Mouse (Mus musculus) neural tube, embryonic 13.5 days (tissue): ENCODE data around the gene Rftn2. TPM values are rescaled to one million over a fixed set of nuclear protein-coding genes. Genes with fewer than 3 reads are reported as not detected.
A peak's percentile ranks its signal among the peaks of the same experiment; 100 is the strongest.

Source experiments
- ATAC-seq: fragments of 200-750 bp; cut with Nextera tagmentation; 2 replicates; pipeline ENCODE4 v1.8.0; 2017; ENCODE audit warnings: low read depth, mild to moderate bottlenecking, moderate TSS enrichment, moderate library complexity
- H3K27ac ChIP-seq: fragments of 300-500 bp; sonication (generic); replicated peaks from 2 replicates; pipeline ENCODE4 v1.5.1; 2015; ENCODE audit warnings: moderate library complexity, mild to moderate bottlenecking, inconsistent platforms
- H3K27me3 ChIP-seq: fragments of 300-500 bp; sonication (generic); 2 replicates; pipeline ENCODE4 v1.6.1; 2015; ENCODE audit warnings: mild to moderate bottlenecking, inconsistent platforms
- H3K36me3 ChIP-seq: fragments of 300-500 bp; sonication (generic); 2 replicates; pipeline ENCODE4 v1.6.1; 2015; ENCODE audit warnings: mild to moderate bottlenecking, inconsistent platforms
- H3K4me1 ChIP-seq: fragments of 300-500 bp; sonication (generic); replicated peaks from 2 replicates; pipeline ENCODE4 v1.6.1; 2015; ENCODE audit warnings: inconsistent platforms
- H3K4me2 ChIP-seq: fragments of 300-500 bp; sonication (generic); 2 replicates; pipeline ENCODE4 v1.6.1; 2015; ENCODE audit warnings: inconsistent platforms, mild to moderate bottlenecking, moderate library complexity
- H3K4me3 ChIP-seq: fragments of 300-500 bp; sonication (generic); 2 replicates; pipeline ENCODE4 v1.5.1; 2015; ENCODE audit warnings: mild to moderate bottlenecking, inconsistent platforms
- H3K9ac ChIP-seq: fragments of 300-500 bp; sonication (generic); 2 replicates; pipeline ENCODE4 v1.6.1; 2015; ENCODE audit warnings: moderate library complexity, mild to moderate bottlenecking, inconsistent platforms
- H3K9me3 ChIP-seq: fragments of 300-500 bp; sonication (generic); 2 replicates; pipeline ENCODE4 v1.6.1; 2016; ENCODE audit warnings: inconsistent platforms
- WGBS: fragments of 180-500 bp; shearing (Covaris S2); methylation state at CpG from one replicate; pipeline ENCODE4 v1.1.7; 2015; 5-methylcytosine and 5-hydroxymethylcytosine counted together
- polyA plus RNA-seq: library from polyadenylated mRNA; unstranded; fragments of >200 nt; fragmentation: Nextera tagmentation; extraction: Ambion mirVana; gene quantifications from 2 replicates; pipeline ENCODE4 v1.2.1, GENCODE M21; 2015

Gene Rftn2
- polyA plus RNA-seq, 1 experiment from 2014 or later, result 9.4 TPM

DNA sequence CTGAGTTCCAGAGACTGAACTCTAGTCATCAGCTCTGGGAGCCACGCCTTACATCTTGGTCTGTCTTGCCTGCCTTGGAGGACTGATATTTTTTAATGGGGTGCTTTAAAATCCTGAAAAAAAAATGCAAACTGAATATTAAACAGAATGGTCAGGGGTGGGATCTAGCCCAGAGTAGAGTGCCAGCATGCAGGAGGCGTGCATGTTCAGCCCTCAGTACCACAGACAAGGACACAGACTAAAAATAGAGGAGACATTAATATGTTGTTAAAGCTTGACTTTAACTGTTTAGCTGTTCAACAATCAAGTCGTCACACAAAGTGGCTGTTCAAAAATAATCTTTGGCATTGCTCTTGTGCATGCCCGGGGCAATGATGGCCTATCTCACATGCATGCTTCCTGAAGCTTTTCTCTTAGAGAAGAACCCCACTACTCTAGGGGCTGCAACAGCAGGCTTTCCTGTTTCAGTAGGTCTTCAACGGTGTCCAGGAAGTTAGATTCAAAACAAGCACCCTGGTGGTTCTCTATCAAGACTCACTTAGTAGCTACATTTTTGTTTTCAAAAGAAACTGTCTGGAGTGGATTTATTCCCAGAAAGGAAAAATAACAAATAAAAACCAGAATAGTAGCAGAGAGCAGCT lies 18.0 kb downstream of the Rftn2 start:
- no peaks in the 10 kb centered on the region for H3K36me3 ChIP-seq
- 78% methylated on average over 5 of the region's 5 CpGs for WGBS
- no peaks in the 10 kb centered on the region for H3K9me3 ChIP-seq
- H3K4me2 ChIP-seq, result no peak overlapping the region
- peaks cover 8% of the 10 kb centered on the region; the same call in 1 of the 2 replicates for H3K4me1 ChIP-seq
- no peak overlapping the region for H3K9ac ChIP-seq
- no peak for ATAC-seq
- H3K27me3 ChIP-seq, result no peaks in the 10 kb centered on the region
- H3K27ac ChIP-seq, result peak overlapping the region; percentile 13; the same call in 1 of the 2 replicates
- H3K4me3 ChIP-seq, result no peak overlapping the region

DNA sequence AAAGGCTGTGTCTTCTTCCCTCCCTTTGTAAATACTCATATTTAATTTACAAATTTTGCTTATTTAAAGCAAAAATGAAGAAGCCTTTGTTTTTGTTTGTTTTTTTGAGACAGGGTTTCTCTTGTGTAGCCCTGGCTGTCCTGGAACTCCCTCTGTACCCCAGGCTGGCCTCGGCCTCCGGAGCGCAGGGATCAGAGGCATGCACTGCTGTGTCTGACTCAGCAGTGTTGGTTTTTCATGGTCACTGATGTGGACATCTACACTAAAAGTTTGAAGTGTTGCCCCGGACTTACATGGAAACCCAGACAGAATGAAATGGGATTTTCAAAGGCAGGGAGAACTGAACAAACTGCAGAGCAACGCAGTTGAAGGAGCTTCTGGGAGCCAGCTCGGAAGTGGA lies 19.0 kb downstream of the Rftn2 start:
- H3K9me3 ChIP-seq, result no peaks in the 10 kb centered on the region
- H3K9ac ChIP-seq, result no peak overlapping the region
- no peak overlapping the region for H3K4me3 ChIP-seq
- WGBS, result 88% methylated on average over 6 of the region's 6 CpGs
- H3K36me3 ChIP-seq, result no peaks in the 10 kb centered on the region
- ATAC-seq, result no peak
- peaks cover 9% of the 10 kb centered on the region; the same call in 1 of the 2 replicates for H3K4me1 ChIP-seq
- no peak overlapping the region for H3K27ac ChIP-seq
- H3K27me3 ChIP-seq, result no peaks in the 10 kb centered on the region
- H3K4me2 ChIP-seq, result no peak overlapping the region

DNA sequence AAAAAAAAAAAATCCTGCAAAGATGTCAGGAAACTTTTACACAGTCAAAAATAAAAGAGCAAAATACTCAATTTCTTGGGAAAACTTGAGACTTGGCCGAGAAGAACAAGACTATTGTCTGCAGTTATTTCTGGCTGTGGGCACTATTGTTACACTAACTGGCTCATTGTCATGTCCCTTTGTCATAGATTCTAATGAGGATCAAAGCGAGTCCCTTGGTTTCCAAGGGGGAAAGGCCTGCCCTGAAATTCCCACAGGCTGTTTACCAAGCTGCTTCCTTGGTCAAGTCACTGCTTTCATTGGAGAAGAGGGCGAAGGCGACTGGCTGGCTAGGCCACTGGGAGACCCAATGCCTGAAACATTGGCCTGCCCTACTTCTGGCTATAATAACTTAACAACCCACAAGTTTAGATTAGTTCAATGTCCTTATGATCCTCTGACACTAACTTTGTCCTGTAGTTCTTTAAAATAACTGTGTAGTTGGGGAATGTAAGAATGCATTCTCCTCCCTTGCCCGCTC lies 20.7 kb downstream of the Rftn2 start:
- H3K27me3 ChIP-seq, result no peaks in the 10 kb centered on the region
- no peaks in the 10 kb centered on the region for H3K36me3 ChIP-seq
- H3K9ac ChIP-seq, result no peak overlapping the region
- ATAC-seq, result no peak
- no peaks in the 10 kb centered on the region for H3K9me3 ChIP-seq
- no peak overlapping the region for H3K27ac ChIP-seq
- peaks cover 18% of the 10 kb centered on the region; the same call in 1 of the 2 replicates for H3K4me1 ChIP-seq
- 29% methylated on average over 5 of the region's 5 CpGs for WGBS
- H3K4me2 ChIP-seq, result no peak overlapping the region
- no peak overlapping the region for H3K4me3 ChIP-seq

DNA sequence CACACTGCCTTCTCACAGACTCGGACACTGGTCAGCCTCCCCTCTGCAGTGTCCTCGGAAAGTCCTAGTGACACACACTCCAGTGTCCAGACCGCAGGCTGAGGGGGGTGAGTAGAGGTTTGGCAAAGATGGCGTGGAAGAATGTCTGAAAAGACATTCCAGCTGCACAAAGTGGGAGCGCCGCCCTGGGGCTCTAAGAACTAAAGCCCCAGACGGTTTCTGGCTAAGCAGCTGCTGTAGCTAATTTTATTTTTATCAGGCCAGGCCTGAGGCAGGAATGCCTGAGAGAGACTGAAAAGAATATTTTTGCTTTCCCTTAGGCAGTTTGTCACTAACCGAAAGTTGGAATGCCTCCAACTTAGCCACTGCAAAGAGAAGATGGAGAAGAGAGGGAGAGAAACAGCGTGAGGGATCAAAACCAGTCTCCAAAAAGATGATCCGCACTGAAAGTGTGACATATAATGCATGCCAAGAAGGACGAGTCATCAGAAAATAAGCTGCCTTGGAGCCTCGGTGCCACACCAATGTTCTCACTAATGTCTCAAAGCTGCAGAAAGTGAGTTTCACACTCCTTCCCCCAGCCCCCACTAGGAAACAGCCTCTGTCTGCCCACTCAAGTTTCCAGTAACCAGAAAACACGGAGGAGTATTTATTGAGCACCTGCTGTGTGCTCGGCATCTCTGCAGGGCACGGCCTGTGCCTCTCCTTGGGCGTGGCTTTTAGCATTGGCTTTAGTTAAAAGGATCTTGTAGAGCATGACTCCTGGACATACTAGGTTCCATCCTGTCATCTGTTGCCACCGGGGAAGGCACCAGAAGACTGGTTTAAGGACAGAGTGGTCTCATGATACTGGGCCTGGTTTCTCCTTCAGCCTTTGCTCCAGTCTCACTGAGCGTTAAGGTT lies 24.5 kb downstream of the Rftn2 start:
- Histone ChIP-seq H3K4me2 (no peak overlapping the region), H3K4me1 (peaks cover 18% of the 10 kb centered on the region; the same call in 1 of the 2 replicates), H3K36me3 (no peaks in the 10 kb centered on the region), H3K27ac (no peak overlapping the region), H3K27me3 (no peaks in the 10 kb centered on the region), H3K9me3 (no peaks in the 10 kb centered on the region), H3K9ac (no peak overlapping the region), H3K4me3 (no peak overlapping the region)
- no peak for ATAC-seq
- 64% methylated on average over 18 of the region's 18 CpGs for WGBS

DNA sequence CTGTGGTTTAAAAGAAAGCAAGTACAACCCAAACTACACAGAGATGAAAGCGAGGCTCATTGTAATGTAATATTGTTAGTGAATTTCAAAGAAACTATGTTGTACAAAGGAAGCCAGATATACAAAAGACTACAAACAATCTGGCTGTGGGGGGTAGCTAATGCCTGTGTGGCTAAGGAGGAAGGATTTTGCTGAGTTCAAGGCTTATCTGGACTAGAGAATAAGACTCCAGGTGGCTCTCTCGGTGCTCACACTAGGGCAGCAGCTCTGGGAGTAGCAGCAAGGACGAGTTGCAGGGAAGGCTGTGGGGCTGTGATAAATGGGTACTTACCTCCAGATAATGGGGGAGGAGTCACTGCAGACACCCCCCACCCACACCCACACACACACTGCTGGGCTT lies 27.9 kb downstream of the Rftn2 start:
- Histone ChIP-seq H3K9me3 (no peaks in the 10 kb centered on the region), H3K4me3 (no peak overlapping the region), H3K36me3 (no peaks in the 10 kb centered on the region), H3K9ac (no peak overlapping the region), H3K27me3 (no peaks in the 10 kb centered on the region), H3K4me2 (no peak overlapping the region), H3K4me1 (peaks cover 30% of the 10 kb centered on the region), H3K27ac (no peak overlapping the region)
- 16% methylated on average over 3 of the region's 3 CpGs for WGBS
- no peak; the same call in 1 of the 2 replicates for ATAC-seq

DNA sequence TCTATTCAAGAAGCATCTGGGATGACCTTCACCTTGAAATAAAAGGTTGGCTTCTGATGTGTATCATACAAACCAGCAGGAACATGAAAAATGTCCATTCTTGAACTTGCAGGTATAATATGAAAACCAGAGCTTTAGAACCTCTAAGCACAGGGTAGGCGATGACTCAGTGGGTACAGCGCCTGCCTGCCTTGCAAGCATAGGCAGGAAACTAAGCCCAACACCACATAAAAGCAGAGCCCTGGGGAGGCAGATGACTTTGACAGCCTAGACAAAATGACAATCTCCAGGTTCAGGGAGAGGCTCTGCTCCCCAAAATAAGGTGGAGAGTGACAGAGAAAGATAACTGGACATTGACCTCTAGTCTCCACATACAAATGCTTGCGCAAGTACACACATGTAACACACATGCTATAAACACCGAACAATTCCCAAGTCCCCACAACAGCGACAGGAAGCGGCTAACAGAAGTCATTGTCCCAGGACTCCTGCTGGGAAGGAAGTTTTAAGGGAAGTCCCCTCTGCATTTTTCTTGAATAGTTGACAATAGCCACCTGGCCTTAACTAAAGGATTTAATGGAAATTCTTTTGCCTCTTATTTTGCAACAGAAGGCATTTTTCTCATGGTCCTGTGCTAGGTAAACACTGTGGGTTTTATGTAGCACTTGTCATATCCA lies 30.1 kb downstream of the Rftn2 start:
- no peaks in the 10 kb centered on the region for H3K27me3 ChIP-seq
- WGBS, result 41% methylated on average over 6 of the region's 6 CpGs
- no peak overlapping the region for H3K9ac ChIP-seq
- no peak overlapping the region for H3K27ac ChIP-seq
- no peaks in the 10 kb centered on the region for H3K9me3 ChIP-seq
- H3K36me3 ChIP-seq, result no peaks in the 10 kb centered on the region
- no peak overlapping the region for H3K4me3 ChIP-seq
- H3K4me2 ChIP-seq, result no peak overlapping the region
- peaks cover 25% of the 10 kb centered on the region for H3K4me1 ChIP-seq
- no peak for ATAC-seq

DNA sequence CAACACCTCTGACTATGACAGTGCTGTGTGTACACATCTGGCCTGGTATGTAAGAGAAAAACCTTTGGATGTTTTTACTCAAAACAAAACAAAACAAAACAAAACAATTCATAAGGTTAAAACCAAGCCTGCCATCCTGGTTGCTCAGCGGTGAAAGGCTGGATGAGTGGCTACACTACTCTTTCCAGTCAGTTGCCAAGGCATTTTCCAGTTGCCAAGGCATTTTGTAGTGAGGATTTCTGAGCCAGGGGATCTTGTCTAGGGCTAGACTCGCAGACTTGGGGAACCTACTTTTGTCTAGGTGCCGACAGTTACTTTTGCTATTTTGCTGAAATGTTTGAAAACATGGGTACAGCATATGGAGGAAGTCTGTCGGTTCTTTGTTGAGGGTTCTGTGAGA lies 31.6 kb downstream of the Rftn2 start:
- no peak overlapping the region for H3K4me2 ChIP-seq
- peaks cover 25% of the 10 kb centered on the region for H3K4me1 ChIP-seq
- 63% methylated on average over 4 of the region's 4 CpGs for WGBS

DNA sequence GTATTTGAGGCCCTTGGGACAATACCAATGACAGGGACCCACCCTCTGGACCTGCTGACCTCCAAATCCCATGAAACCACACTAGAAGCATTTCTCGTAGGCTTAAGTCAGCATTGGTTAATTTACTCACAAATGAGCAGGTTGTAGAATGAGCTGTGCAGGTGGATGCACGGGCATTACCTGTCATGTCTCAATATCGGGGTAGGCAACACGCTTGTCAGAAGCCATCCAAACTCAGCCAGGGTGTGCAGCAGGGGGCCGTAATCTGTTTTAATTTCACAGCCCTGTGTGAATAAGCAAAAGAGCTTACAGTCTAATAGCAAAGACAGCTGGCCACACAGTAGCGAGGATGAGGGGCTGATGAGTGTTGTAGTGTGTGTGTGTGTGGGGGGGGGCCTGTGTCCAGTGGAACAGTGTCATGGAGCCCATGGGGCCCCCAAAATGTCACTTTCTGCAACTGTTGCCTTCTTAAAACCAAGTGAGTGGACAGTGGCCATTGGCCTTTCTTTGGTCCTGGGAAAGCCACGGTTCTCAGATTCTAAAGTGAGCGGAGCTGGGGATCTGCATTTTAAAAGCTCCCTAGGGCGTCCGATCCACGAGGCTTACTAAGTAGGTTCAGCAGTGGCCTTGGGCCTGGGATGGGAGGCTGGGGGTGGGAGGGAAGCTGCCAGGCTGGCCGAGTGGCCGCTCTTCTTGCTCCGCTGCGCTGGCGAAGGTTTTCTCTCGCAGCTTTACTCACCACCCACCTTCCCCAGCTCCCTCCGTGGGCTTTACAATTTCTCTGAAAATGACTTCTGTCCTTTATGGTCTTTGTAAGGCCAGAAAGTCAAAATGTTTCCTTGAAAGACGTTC lies 32.3 kb downstream of the Rftn2 start:
- Histone ChIP-seq H3K9me3 (no peaks in the 10 kb centered on the region), H3K4me1 (peaks cover 25% of the 10 kb centered on the region), H3K9ac (0 out of 2 replicates have a peak overlapping the region, but pooled peaks have one; percentile 8), H3K27ac (0 out of 2 replicates have a peak overlapping the region, but pooled peaks have one; percentile 5), H3K4me2 (peak overlapping the region; percentile 36), H3K4me3 (no peak overlapping the region), H3K36me3 (no peaks in the 10 kb centered on the region), H3K27me3 (no peaks in the 10 kb centered on the region)
- 33% methylated on average over 19 of the region's 19 CpGs for whole genome bisulfite sequencing
- no peak for ATAC-seq

More for the DNA sequence above, 31.6 kb downstream of the Rftn2 start:
- Histone ChIP-seq H3K9me3 (no peaks in the 10 kb centered on the region), H3K9ac (no peak overlapping the region), H3K4me3 (no peak overlapping the region), H3K27ac (no peak overlapping the region), H3K27me3 (no peaks in the 10 kb centered on the region), H3K36me3 (no peaks in the 10 kb centered on the region)
- no peak for ATAC-seq

DNA sequence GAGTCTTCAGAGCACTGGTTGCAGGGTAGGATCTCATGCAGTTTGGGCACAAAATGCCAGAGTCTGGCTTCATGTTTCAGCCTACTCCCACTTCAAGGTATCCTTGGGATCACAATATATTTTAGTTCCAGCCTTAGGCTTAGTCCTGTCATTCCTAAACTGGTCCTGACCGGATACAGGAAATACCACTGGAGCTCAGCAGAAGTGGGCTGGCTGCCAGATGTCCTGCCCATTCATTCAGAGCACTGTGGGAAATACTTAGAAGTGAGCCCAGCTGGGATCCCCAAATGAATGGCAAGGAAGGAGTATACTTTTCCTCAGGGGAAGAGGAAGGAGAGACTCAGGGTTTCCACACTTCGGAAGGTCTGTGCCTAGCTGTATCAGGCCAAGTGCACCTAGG lies 33.3 kb downstream of the Rftn2 start:
- no peak overlapping the region for H3K9ac ChIP-seq
- no peaks in the 10 kb centered on the region for H3K9me3 ChIP-seq
- WGBS, result 24% methylated on average over 2 of the region's 2 CpGs
- no peak overlapping the region for H3K4me2 ChIP-seq
- no peaks in the 10 kb centered on the region for H3K27me3 ChIP-seq
- no peak overlapping the region for H3K4me3 ChIP-seq
- H3K4me1 ChIP-seq, result peaks cover 25% of the 10 kb centered on the region
- no peaks in the 10 kb centered on the region for H3K36me3 ChIP-seq
- peak; percentile 52 for ATAC-seq
- peak overlapping the region; percentile 53 for H3K27ac ChIP-seq

DNA sequence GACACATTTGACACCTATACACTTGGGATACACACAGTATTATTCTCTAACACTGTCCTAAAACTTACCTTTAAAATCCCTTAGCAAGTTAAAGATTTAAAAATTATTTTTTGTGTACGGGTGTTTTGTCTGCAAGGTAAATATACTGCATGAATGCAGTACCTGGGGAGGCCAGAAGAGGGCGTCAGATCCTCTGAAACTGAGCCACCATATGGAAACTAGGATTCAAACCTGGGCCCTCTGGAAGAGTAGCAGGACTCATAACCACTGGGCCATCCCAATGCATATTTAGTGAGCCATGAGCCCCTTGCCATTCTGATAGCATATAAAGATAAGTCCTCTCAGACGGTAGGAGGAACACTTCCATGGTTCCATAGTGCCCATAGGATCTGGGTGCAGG lies 33.8 kb downstream of the Rftn2 start:
- Histone ChIP-seq H3K9ac (no peak overlapping the region), H3K27me3 (no peaks in the 10 kb centered on the region), H3K4me1 (peaks cover 25% of the 10 kb centered on the region), H3K27ac (peak overlapping the region; percentile 53), H3K9me3 (no peaks in the 10 kb centered on the region), H3K4me3 (no peak overlapping the region), H3K4me2 (no peak overlapping the region), H3K36me3 (no peaks in the 10 kb centered on the region)
- ATAC-seq, result no peak
- WGBS, result 53% methylated on average over 3 of the region's 3 CpGs

DNA sequence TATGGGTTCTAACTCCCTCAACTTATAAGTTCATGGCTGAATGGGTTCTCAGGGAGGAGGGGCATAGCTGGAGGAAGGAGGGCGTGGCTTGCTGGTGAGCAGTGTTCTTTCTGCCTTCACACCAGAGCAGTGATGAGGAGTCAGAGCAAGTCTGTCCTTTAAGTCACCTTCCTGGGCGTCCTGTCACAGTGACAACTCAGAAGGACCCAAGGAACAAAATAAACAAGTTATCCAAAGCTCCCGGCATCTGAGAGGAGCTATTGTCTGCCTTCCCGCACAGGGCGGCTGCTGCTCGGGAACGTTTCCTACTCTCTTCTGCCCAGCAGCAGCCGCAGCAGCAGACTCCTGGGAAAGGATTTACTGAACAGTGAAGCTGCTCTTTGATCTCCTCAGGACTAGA lies 34.6 kb downstream of the Rftn2 start:
- peak overlapping the region; percentile 43 for H3K4me2 ChIP-seq
- H3K27ac ChIP-seq, result no peak overlapping the region; the same call in 1 of the 2 replicates
- H3K9ac ChIP-seq, result peak overlapping the region; percentile 32; the same call in 1 of the 2 replicates
- H3K4me3 ChIP-seq, result peak overlapping the region; percentile 20
- H3K36me3 ChIP-seq, result no peaks in the 10 kb centered on the region
- H3K9me3 ChIP-seq, result no peaks in the 10 kb centered on the region
- peaks cover 25% of the 10 kb centered on the region for H3K4me1 ChIP-seq
- no peaks in the 10 kb centered on the region for H3K27me3 ChIP-seq
- ATAC-seq, result no peak
- whole genome bisulfite sequencing, result 28% methylated on average over 8 of the region's 8 CpGs
